Mouse (Mus musculus) cerebellum, adult 11-12 months (tissue): Measurements from ENCODE around the gene Gm2888.
A peak's percentile ranks its signal among the peaks of the same experiment; 100 is the strongest.
"Not testable (repeated sequence)": the region's sequence is repeated elsewhere in the genome, so short reads cannot be mapped to it uniquely, and the experiment has no call there.

Experiments
- DNase-seq: peaks from one replicate; pipeline ENCODE4 v3.0.0; 2022

The Gm2888 gene

DNA sequence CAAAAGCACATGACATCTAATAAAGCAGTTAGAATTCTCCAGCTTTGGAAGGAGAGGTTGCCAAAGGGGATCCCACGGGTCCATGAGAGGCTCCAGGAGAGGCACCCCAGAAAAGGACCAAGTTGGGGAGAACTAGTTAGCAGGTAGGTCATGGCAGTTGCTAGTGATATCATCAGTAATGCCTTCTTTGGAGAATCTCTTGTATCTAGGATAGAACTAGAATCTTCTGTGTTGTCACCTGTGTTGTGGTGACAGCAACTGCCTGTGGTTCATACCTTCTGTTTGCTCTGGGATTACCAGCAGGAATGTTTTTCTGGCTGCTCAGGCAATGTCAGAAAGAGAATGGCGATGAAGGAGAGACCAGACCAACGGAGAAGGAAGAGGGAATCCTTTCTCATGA is at the start of gene Gm2888:
TSS of gene Gm2888 (plus strand) at position 301 of the 400 bp plus-strand sequence.
- not testable (repeated sequence) for DNase-seq

DNA sequence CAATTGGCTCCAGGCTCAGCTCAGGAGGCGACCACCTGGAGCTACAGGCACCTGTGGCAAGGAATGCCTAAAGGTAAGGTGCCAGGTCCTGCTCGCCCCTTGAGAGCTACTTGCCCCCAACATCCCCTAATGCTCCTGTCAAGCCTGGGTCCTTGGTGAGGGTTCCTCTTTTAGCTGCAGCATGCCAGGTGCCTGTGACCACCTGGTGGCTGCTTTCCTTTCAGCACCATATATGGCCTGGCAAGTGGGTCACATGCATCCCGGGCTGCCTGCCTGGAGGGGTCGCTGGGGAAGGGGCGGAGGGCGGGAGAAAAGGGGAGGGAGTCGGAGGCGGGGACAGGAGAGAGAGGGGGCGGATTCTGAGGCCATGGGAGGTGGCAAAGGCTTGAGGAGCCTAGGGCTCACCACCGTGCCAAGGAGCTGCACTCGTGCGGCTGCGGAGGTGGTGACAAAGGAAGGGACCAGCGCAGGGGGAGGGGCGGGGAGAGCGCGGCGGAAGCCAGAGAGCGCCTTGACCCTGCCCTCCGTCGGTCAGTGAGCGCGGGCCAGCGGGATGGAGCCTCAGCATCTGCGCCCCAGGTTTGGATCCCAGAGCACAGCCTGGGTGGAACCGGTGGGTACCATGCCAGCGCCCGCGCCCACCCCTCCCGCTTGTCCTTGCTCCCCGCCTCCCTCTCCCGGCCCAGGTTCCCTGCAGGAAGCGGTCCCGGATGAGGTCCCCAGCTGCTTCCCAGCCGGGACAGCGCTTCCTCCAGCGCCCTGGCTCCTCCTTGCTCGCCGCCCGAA is 19.1 kb downstream of the Gm2888 start, which contains the start of gene Gm2897:
TSS of gene Gm2897 (plus strand) at position 559 of the 786 bp plus-strand sequence.
- peak; percentile 20 for DNase-seq

DNA sequence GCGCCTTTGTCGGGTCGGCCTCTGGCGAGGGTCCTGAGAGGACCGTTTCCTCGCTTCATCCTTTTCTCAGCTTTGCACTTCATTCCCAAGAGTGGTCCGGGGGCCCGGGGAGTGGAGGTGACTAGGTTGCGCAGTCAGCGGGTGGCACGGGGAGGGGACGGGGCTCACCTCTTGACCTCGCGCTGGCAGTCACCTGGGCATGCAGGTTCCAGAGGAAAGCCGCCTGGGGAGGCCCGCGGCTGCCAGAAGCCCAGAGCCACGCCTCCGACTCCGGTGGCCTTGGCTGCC is 19.7 kb downstream of the Gm2888 start:
- peak; percentile 14 for DNase-seq

DNA sequence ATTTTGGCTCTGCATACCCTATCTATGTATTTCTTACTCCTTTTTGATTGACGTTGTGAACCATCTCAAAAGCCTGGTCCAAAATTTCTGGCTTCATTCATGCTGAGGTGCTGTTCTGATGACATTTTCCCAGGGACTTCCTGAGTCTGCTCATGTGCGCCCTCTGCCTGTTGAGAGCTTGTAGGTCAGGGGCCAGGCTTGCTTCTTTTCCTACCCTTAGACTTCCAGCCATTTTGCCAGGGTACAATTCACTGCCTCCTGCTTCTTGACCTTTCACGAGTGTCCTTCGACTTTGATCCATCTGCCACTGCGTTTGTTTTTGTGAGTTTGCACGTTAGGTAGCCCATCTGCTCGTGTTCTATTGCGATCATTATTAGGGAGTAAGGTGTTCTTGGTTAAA is 20.3 kb downstream of the Gm2888 start:
- DNase-seq: peak; percentile 9
